In genomic region chr2:33887328-33888099, GRCm38 (mm10) we compare ENCODE assay signal across 8 mouse cellular contexts. TPM values are rescaled to one million over a fixed set of nuclear protein-coding genes. Genes with fewer than 3 reads are reported as not detected.
DNase-seq lines count a peak whose midpoint lies in the region; ATAC-seq and TF ChIP-seq lines count a peak whose summit lies in the region.

Mvb12b (minus strand) TSS chr2:33887946.

- ATAC-seq in CD4-positive, CD25-positive, alpha-beta regulatory T cell, adult 4 months, result peak; percentile 64
- ATAC-seq in erythroblast, adult 5-6 weeks (replicated peaks; ENCODE audit: low FRiP score, poor library complexity, severe bottlenecking), result peak; percentile 63
- ATAC-seq in heart, embryonic 14.5 days (ENCODE audit: insufficient number of reproducible peaks, insufficient read depth, low FRiP score, low read depth), result peak; percentile 86
- peak; percentile 85 for ATAC-seq in kidney, postnatal 0 days (replicated peaks; ENCODE audit: low FRiP score, low read depth)
- ATAC-seq in liver, embryonic 14.5 days (ENCODE audit: insufficient read depth), result peak; percentile 80
- ATAC-seq in neural tube, embryonic 12.5 days (ENCODE audit: low FRiP score, low read depth), result peak; percentile 65

- H3K36me3 ChIP-seq in heart, embryonic 14.5 days (ENCODE audit: control insufficient read depth, insufficient read depth, low read length), result no peaks in the 10 kb centered on the region
- H3K36me3 ChIP-seq in kidney, postnatal 0 days (ENCODE audit: insufficient read depth, low read length), result no peaks in the 10 kb centered on the region
- H3K36me3 ChIP-seq in liver, embryonic 14.5 days (replicated peaks; ENCODE audit: control insufficient read depth, insufficient read depth, low read depth), result no peaks in the 10 kb centered on the region
- H3K36me3 ChIP-seq in neural tube, embryonic 12.5 days, result no peaks in the 10 kb centered on the region

- DNase-seq in kidney, postnatal 0 days (ENCODE audit: low spot score), result peak; percentile 75
- peak in 2 of 3 experiments; percentile 24 to 34 for DNase-seq in liver, embryonic 14.5 days (ENCODE audit: low read depth in 3 of 3, low spot score in 3 of 3)
- peak; percentile 74 for DNase-seq in testis, postnatal 10 days (ENCODE audit: low spot score)

- 0 out of 2 replicates have a peak within 1 kb of the TSS, but pooled peaks have one; percentile 1 for H3K27ac ChIP-seq in bone marrow macrophage, adult 2 months (ENCODE audit: insufficient read depth, low read depth, low read length)
- H3K27ac ChIP-seq in heart, embryonic 14.5 days (replicated peaks in 1 of 2; ENCODE audit: control insufficient read depth in 1 of 2, insufficient read depth in 1 of 2, low read depth in 2 of 2, low read length in 2 of 2), result peak within 1 kb of the TSS; percentile 45 to 75
- H3K27ac ChIP-seq in kidney, postnatal 0 days, result peak within 1 kb of the TSS; percentile 93
- peak within 1 kb of the TSS; percentile 60 for H3K27ac ChIP-seq in liver, embryonic 14.5 days
- H3K27ac ChIP-seq in neural tube, embryonic 12.5 days, result peak within 1 kb of the TSS; percentile 98

- TF ChIP-seq POLR2A in bone marrow macrophage, adult 2 months (IDR thresholded peaks at IDR 0.05; ENCODE audit: borderline replicate concordance, low read depth, low read length), result no peak

- H3K27me3 ChIP-seq in heart, embryonic 14.5 days (ENCODE audit: control insufficient read depth, insufficient read depth, low read length), result no peaks in the 10 kb centered on the region
- H3K27me3 ChIP-seq in kidney, postnatal 0 days (ENCODE audit: insufficient read depth, low read length), result no peaks in the 10 kb centered on the region
- no peaks in the 10 kb centered on the region for H3K27me3 ChIP-seq in liver, embryonic 14.5 days (ENCODE audit: control insufficient read depth, insufficient read depth, low read length)
- H3K27me3 ChIP-seq in neural tube, embryonic 12.5 days (replicated peaks), result no peaks in the 10 kb centered on the region

- no peak for TF ChIP-seq CTCF in bone marrow macrophage, adult 2 months (IDR thresholded peaks at IDR 0.05; ENCODE audit: low read depth, low read length)
- no peak for TF ChIP-seq CTCF in kidney, postnatal 0 days (IDR thresholded peaks at IDR 0.05; ENCODE audit: low read depth)
- TF ChIP-seq CTCF in liver, embryonic 14.5 days (IDR thresholded peaks at IDR 0.05; ENCODE audit: low read depth), result no peak

- peak within 1 kb of the TSS; percentile 96 for H3K9ac ChIP-seq in heart, embryonic 14.5 days (ENCODE audit: low read length)
- H3K9ac ChIP-seq in kidney, postnatal 0 days (ENCODE audit: low read depth, low read length), result peak within 1 kb of the TSS; percentile 97
- peak within 1 kb of the TSS; percentile 89 for H3K9ac ChIP-seq in liver, embryonic 14.5 days (replicated peaks)
- peak within 1 kb of the TSS; percentile 100 for H3K9ac ChIP-seq in neural tube, embryonic 12.5 days

- peak within 1 kb of the TSS; percentile 93 for H3K4me2 ChIP-seq in heart, embryonic 14.5 days (ENCODE audit: low read length)
- H3K4me2 ChIP-seq in kidney, postnatal 0 days (ENCODE audit: low read length), result peak within 1 kb of the TSS; percentile 91
- peak within 1 kb of the TSS; percentile 81 for H3K4me2 ChIP-seq in liver, embryonic 14.5 days (ENCODE audit: low read depth)
- peak within 1 kb of the TSS; percentile 85 for H3K4me2 ChIP-seq in neural tube, embryonic 12.5 days (replicated peaks)

- peaks cover 18% of the 10 kb centered on the region for H3K4me1 ChIP-seq in bone marrow macrophage, adult 2 months (ENCODE audit: control insufficient read depth, insufficient read depth, low read length)
- peaks cover 8 to 14% of the 10 kb centered on the region in 2 experiments for H3K4me1 ChIP-seq in heart, embryonic 14.5 days (ENCODE audit: control insufficient read depth in 2 of 2, insufficient read depth in 2 of 2, low read length in 2 of 2)
- peaks cover 23% of the 10 kb centered on the region for H3K4me1 ChIP-seq in kidney, postnatal 0 days (replicated peaks; ENCODE audit: insufficient read depth, low read length)
- peaks cover 7 to 19% of the 10 kb centered on the region in 2 experiments for H3K4me1 ChIP-seq in liver, embryonic 14.5 days (replicated peaks; ENCODE audit: control insufficient read depth in 2 of 2, insufficient read depth in 2 of 2, low read length in 1 of 2)
- peaks cover 40% of the 10 kb centered on the region for H3K4me1 ChIP-seq in neural tube, embryonic 12.5 days

- 2% methylated on average over 50 of the region's 67 CpGs for WGBS in heart, embryonic 14.5 days
- WGBS in kidney, postnatal 0 days, result under 1% methylated on average over 55 of the region's 67 CpGs
- WGBS in liver, embryonic 14.5 days (ENCODE audit: insufficient replicate concordance), result 2% methylated on average over 52 of the region's 67 CpGs
- WGBS in neural tube, embryonic 12.5 days, result 1% methylated on average over 50 of the region's 67 CpGs

- no peak for TF ChIP-seq EP300 in liver, embryonic 14.5 days (IDR thresholded peaks at IDR 0.05; ENCODE audit: low read depth)

- 0 out of 2 replicates have a peak, but pooled peaks cover 3% of the 10 kb centered on the region for H3K9me3 ChIP-seq in heart, embryonic 14.5 days (ENCODE audit: control insufficient read depth, low read length)
- H3K9me3 ChIP-seq in kidney, postnatal 0 days (replicated peaks; ENCODE audit: low read length), result no peaks in the 10 kb centered on the region
- H3K9me3 ChIP-seq in liver, embryonic 14.5 days (ENCODE audit: control insufficient read depth, low read length), result no peaks in the 10 kb centered on the region
- H3K9me3 ChIP-seq in neural tube, embryonic 12.5 days, result no peaks in the 10 kb centered on the region

- peak within 1 kb of the TSS; percentile 76 for H3K4me3 ChIP-seq in bone marrow macrophage, adult 2 months (ENCODE audit: insufficient read depth, low read length)
- peak within 1 kb of the TSS; percentile 86 to 93 for H3K4me3 ChIP-seq in heart, embryonic 14.5 days (ENCODE audit: control insufficient read depth in 1 of 2, insufficient read depth in 1 of 2, low read depth in 1 of 2, low read length in 2 of 2)
- H3K4me3 ChIP-seq in kidney, postnatal 0 days (replicated peaks; ENCODE audit: low read depth, low read length), result peak within 1 kb of the TSS; percentile 82
- H3K4me3 ChIP-seq in liver, embryonic 14.5 days (ENCODE audit: insufficient read depth in 1 of 2, low read depth in 2 of 2, low read length in 2 of 2), result peak within 1 kb of the TSS; percentile 63 to 80
- peak within 1 kb of the TSS; percentile 94 for H3K4me3 ChIP-seq in neural tube, embryonic 12.5 days

RNA-seq across cellular contexts. Expression of gene Mvb12b, which starts in this region (rescaled TPM):
- 1 to 10 TPM; 1.7 to 2.7 TPM for polyA plus RNA-seq in CD4-positive, CD25-positive, alpha-beta regulatory T cell, adult 4 months (2017; shearing (Covaris generic))
- 12.8 and 17.0 TPM in 2 replicates for polyA plus RNA-seq in bone marrow macrophage, adult 2 months (2012; ENCODE audit: insufficient read depth, insufficient read length, missing spikeins)
- total RNA-seq in erythroblast, adult 5-6 weeks (2015; ENCODE audit: low replicate concordance), result 20.3 and 23.8 TPM in 2 replicates
- total RNA-seq in erythroblast, adult 5-6 weeks (2017; ENCODE audit: low replicate concordance), result 17.1 and 17.3 TPM in 2 replicates
- 10.4 TPM in 2 replicates for polyA plus RNA-seq in heart, embryonic 14.5 days (2014; fragmentation: Nextera tagmentation; extraction: Ambion mirVana)
- polyA plus RNA-seq in kidney, postnatal 0 days (2015; fragmentation: Nextera tagmentation; extraction: Ambion mirVana), result 19.8 and 24.0 TPM in 2 replicates
- 6.6 and 6.9 TPM in 2 replicates for polyA plus RNA-seq in liver, embryonic 14.5 days (2012; rRNA removed)
- polyA plus RNA-seq in liver, embryonic 14.5 days (2014; fragmentation: Nextera tagmentation; extraction: Ambion mirVana), result 8.3 and 11.3 TPM in 2 replicates
- polyA plus RNA-seq in neural tube, embryonic 12.5 days (2016; fragmentation: Nextera tagmentation; extraction: Ambion mirVana), result 57.8 and 65.5 TPM in 2 replicates

Comparison
In these comparisons a context has a peak if more than half of its experiments do, and no peak if none do; other contexts are left out.
1. Peak in every context shown above with its lines: DNase-seq, ATAC-seq, H3K4me3 ChIP-seq and H3K27ac ChIP-seq.
2. H3K27ac ChIP-seq: peak in every context shown above with its lines; median percentile 98 in neural tube, embryonic 12.5 days; 93 in kidney, postnatal 0 days; 60 in heart, embryonic 14.5 days; 60 in liver, embryonic 14.5 days; 1 in bone marrow macrophage, adult 2 months.